Mouse (Mus musculus) kidney, adult 2 months (tissue): ENCODE results near the gene Msmo1. TPM values are rescaled to one million over a fixed set of nuclear protein-coding genes. Genes with fewer than 3 reads are reported as not detected.

ENCODE experiments used
- DNase-seq: peaks from one replicate; pipeline ENCODE4 v3.0.0; 2021
- H3K27ac ChIP-seq: fragments of 200-500 bp; 2 replicates; pipeline ENCODE4 v1.5.1; 2012; ENCODE audit warnings: low read depth, low read length, control low read depth, inconsistent platforms; ENCODE audit not compliant: insufficient read depth
- H3K27me3 ChIP-seq: fragments of 200-500 bp; replicated peaks from 2 replicates; pipeline ENCODE4 v1.6.1; 2012; ENCODE audit warnings: mild to moderate bottlenecking, moderate library complexity, low read length, inconsistent platforms; ENCODE audit not compliant: control insufficient read depth, insufficient read depth
- H3K36me3 ChIP-seq: fragments of 200-500 bp; 2 replicates; pipeline ENCODE4 v1.6.1; 2012; ENCODE audit warnings: mild to moderate bottlenecking, moderate library complexity, low read length, inconsistent platforms; ENCODE audit not compliant: control insufficient read depth, insufficient read depth
- H3K4me1 ChIP-seq: fragments of 200-500 bp; 2 replicates; pipeline ENCODE4 v1.6.1; 2011; ENCODE audit warnings: low read length; ENCODE audit not compliant: control insufficient read depth, insufficient read depth
- H3K4me3 ChIP-seq: fragments of 200-500 bp; 2 replicates; pipeline ENCODE4 v1.5.1; 2011; ENCODE audit warnings: mild to moderate bottlenecking, low read depth, low read length, control low read depth; ENCODE audit not compliant: insufficient read depth
- CTCF ChIP-seq: fragments of 200-500 bp; conservative IDR thresholded peaks from 2 replicates; pipeline ENCODE4 v1.5.1; 2011; ENCODE audit warnings: low read depth, mild to moderate bottlenecking, control low read depth, low read length, moderate library complexity, mixed read lengths; ENCODE audit not compliant: insufficient read depth, insufficient read length
- POLR2A ChIP-seq: fragments of 200-500 bp; IDR thresholded peaks from one replicate; pipeline ENCODE4 v1.6.1; 2011; ENCODE audit warnings: low read depth, low read length, control low read depth
- WGBS: fragments of 180-500 bp; shearing (Covaris S2); methylation state at CpG from one replicate; pipeline ENCODE4 v1.1.7; 2018; 5-methylcytosine and 5-hydroxymethylcytosine counted together
- polyA plus RNA-seq: library from polyadenylated mRNA; depleted of rRNA; stranded (reverse); fragments of >200 nt; gene quantifications from 2 replicates; pipeline ENCODE4 v1.2.3, GENCODE M21; 2012; rRNA removed

Gene Msmo1
- polyA plus RNA-seq, 1 experiment = 15.9 TPM

- no peak overlapping the region for H3K4me3 ChIP-seq
- no peaks in the 10 kb centered on the region for H3K27me3 ChIP-seq
- DNase-seq = no peak
- WGBS = 75% methylated on average over 2 of the region's 2 CpGs
- no peak for TF ChIP-seq CTCF
- TF ChIP-seq POLR2A = no peak
- H3K4me1 ChIP-seq = no peaks in the 10 kb centered on the region
- no peaks in the 10 kb centered on the region for H3K36me3 ChIP-seq
- no peak overlapping the region for H3K27ac ChIP-seq
Observed at GRCm38 (mm10) chr8:64672920-64673319, 60.7 kb downstream of the Msmo1 start.

- TF ChIP-seq CTCF (no peak), POLR2A (no peak)
Observed at GRCm38 (mm10) chr8:64671937-64672336, 61.7 kb downstream of the Msmo1 start.

More at GRCm38 (mm10) chr8:64671937-64672336, 61.7 kb downstream of the Msmo1 start:
- 12% methylated on average over 1 of the region's 1 CpGs for WGBS
- Histone ChIP-seq H3K4me3 (no peak overlapping the region), H3K27me3 (no peaks in the 10 kb centered on the region), H3K27ac (no peak overlapping the region), H3K36me3 (no peaks in the 10 kb centered on the region), H3K4me1 (no peaks in the 10 kb centered on the region)
- DNase-seq = no peak

Other genes with a start within 250 kb of the Msmo1 start
- gene Cpe, start 40.7 kb downstream of the Msmo1 start, polyA plus RNA-seq = 15.8 and 18.5 TPM in 2 replicates
- 14.0 and 15.6 TPM in 2 replicates for gene Klhl2, start 116.2 kb upstream of the Msmo1 start, polyA plus RNA-seq
- 82.6 and 83.5 TPM in 2 replicates for gene Tmem192, start 213.4 kb upstream of the Msmo1 start, polyA plus RNA-seq